In genomic region chr8:85171291-85171690, GRCm38 (mm10) we compare ENCODE assay signal across 10 mouse cellular contexts. TPM values are rescaled to one million over a fixed set of nuclear protein-coding genes. Genes with fewer than 3 reads are reported as not detected.
DNase-seq lines count a peak whose midpoint lies in the region; ATAC-seq and TF ChIP-seq lines count a peak whose summit lies in the region.
"Had no signal": no experiment of that assay in that cellular context is flagged by ENCODE, and none has a peak within 500 bp of the region (broad histone marks: within the 10 kb centered on the region; RNA-seq: fewer than 3 reads in every experiment).

No protein-coding gene starts in this region.

- H3K4me3 ChIP-seq in hindbrain, embryonic 11.5 days (ENCODE audit: low read depth, low read length), result no peak overlapping the region
- H3K4me3 ChIP-seq in hindbrain, embryonic 12.5 days, result no peak overlapping the region
- H3K4me3 ChIP-seq in G1E (ENCODE audit: low read depth, low read length), result no peak overlapping the region
- no peak overlapping the region for H3K4me3 ChIP-seq in midbrain, postnatal 0 days (ENCODE audit: low read depth, low read length)
- H3K4me3 ChIP-seq: embryonic facial prominence, embryonic 15.5 days; midbrain, embryonic 12.5 days had no signal

- no peak overlapping the region for H3K27ac ChIP-seq in hindbrain, embryonic 11.5 days (ENCODE audit: low read depth, low read length)
- no peak overlapping the region for H3K27ac ChIP-seq in hindbrain, embryonic 12.5 days
- no peak overlapping the region for H3K27ac ChIP-seq in midbrain, postnatal 0 days (ENCODE audit: low read depth, low read length)
- H3K27ac ChIP-seq: embryonic facial prominence, embryonic 15.5 days; midbrain, embryonic 12.5 days had no signal

- no peaks in the 10 kb centered on the region for H3K4me1 ChIP-seq in hindbrain, embryonic 11.5 days (replicated peaks; ENCODE audit: control insufficient read depth, insufficient read depth, low read length)
- H3K4me1 ChIP-seq in hindbrain, embryonic 12.5 days, result no peaks in the 10 kb centered on the region
- no peaks in the 10 kb centered on the region for H3K4me1 ChIP-seq in G1E (ENCODE audit: insufficient read depth, low read depth, low read length)
- H3K4me1 ChIP-seq in midbrain, postnatal 0 days (ENCODE audit: insufficient read depth, low read length), result no peaks in the 10 kb centered on the region
- H3K4me1 ChIP-seq: embryonic facial prominence, embryonic 15.5 days; midbrain, embryonic 12.5 days had no signal

- no peak overlapping the region for H3K9ac ChIP-seq in hindbrain, embryonic 11.5 days (ENCODE audit: low read depth, low read length)
- H3K9ac ChIP-seq in hindbrain, embryonic 12.5 days, result no peak overlapping the region
- no peak overlapping the region for H3K9ac ChIP-seq in midbrain, postnatal 0 days (replicated peaks; ENCODE audit: low read length, poor library complexity, severe bottlenecking)
- H3K9ac ChIP-seq: embryonic facial prominence, embryonic 15.5 days; midbrain, embryonic 12.5 days had no signal

- no peaks in the 10 kb centered on the region for H3K27me3 ChIP-seq in hindbrain, embryonic 11.5 days (ENCODE audit: control insufficient read depth, insufficient read depth, low read length)
- H3K27me3 ChIP-seq in hindbrain, embryonic 12.5 days, result no peaks in the 10 kb centered on the region
- peaks cover 3% of the 10 kb centered on the region; the same call in 1 of the 2 replicates for H3K27me3 ChIP-seq in G1E (ENCODE audit: insufficient read depth, low read length)
- no peaks in the 10 kb centered on the region for H3K27me3 ChIP-seq in midbrain, postnatal 0 days (ENCODE audit: insufficient read depth, low read length)
- H3K27me3 ChIP-seq: embryonic facial prominence, embryonic 15.5 days; midbrain, embryonic 12.5 days had no signal

- TF ChIP-seq CTCF in G1E (IDR thresholded peaks at IDR 0.05; ENCODE audit: low read depth, low read length), result no peak
- TF ChIP-seq CTCF in midbrain, postnatal 0 days (IDR thresholded peaks at IDR 0.05), result peak; percentile 80

- peak; percentile 56 for DNase-seq in hindbrain, embryonic 11.5 days (ENCODE audit: low spot score)
- DNase-seq in G1E (ENCODE audit: low spot score), result peak; percentile 8
- DNase-seq in c-Kit-positive CD71-positive TER-119-negative erythroid progenitor cells, embryonic 14.5 days (ENCODE audit: low read depth), result peak; percentile 15
- DNase-seq in frontal cortex, postnatal 36 days (ENCODE audit: low spot score in 2 of 2), result peak; percentile 14 to 62
- DNase-seq in left cerebral cortex, adult 18-20 months (ENCODE audit: low spot score in 2 of 2), result peak; percentile 32 to 48
- DNase-seq in midbrain, postnatal 0 days (ENCODE audit: low spot score), result peak; percentile 60
- peak; percentile 29 to 36 for DNase-seq in urinary bladder, postnatal 36 days (ENCODE audit: low spot score in 2 of 2)

- no peak overlapping the region for H3K4me2 ChIP-seq in hindbrain, embryonic 11.5 days (replicated peaks; ENCODE audit: low read depth, low read length)
- H3K4me2 ChIP-seq in hindbrain, embryonic 12.5 days (replicated peaks), result no peak overlapping the region
- H3K4me2 ChIP-seq in midbrain, postnatal 0 days (ENCODE audit: low read depth, low read length, poor library complexity, severe bottlenecking), result no peak overlapping the region
- H3K4me2 ChIP-seq: embryonic facial prominence, embryonic 15.5 days; midbrain, embryonic 12.5 days had no signal

- no peaks in the 10 kb centered on the region for H3K9me3 ChIP-seq in hindbrain, embryonic 11.5 days (ENCODE audit: control insufficient read depth, low read length)
- peaks cover 3% of the 10 kb centered on the region; the same call in 1 of the 2 replicates for H3K9me3 ChIP-seq in hindbrain, embryonic 12.5 days (replicated peaks)
- no peaks in the 10 kb centered on the region for H3K9me3 ChIP-seq in G1E (replicated peaks)
- no peaks in the 10 kb centered on the region for H3K9me3 ChIP-seq in midbrain, postnatal 0 days (ENCODE audit: low read length)
- H3K9me3 ChIP-seq: embryonic facial prominence, embryonic 15.5 days had no signal

- whole genome bisulfite sequencing in hindbrain, embryonic 11.5 days, result 35% methylated on average over 14 of the region's 14 CpGs
- WGBS in hindbrain, embryonic 12.5 days, result 35% methylated on average over 14 of the region's 14 CpGs
- WGBS in midbrain, postnatal 0 days, result 33% methylated on average over 14 of the region's 14 CpGs

- no peak for ATAC-seq in hindbrain, embryonic 11.5 days (ENCODE audit: low FRiP score)
- no peak for ATAC-seq in hindbrain, embryonic 12.5 days (ENCODE audit: low FRiP score)
- ATAC-seq in G1E (ENCODE audit: extremely low read depth, insufficient number of reproducible peaks, low FRiP score, poor library complexity, severe bottlenecking), result no peak
- ATAC-seq in midbrain, postnatal 0 days (ENCODE audit: low FRiP score), result no peak

- H3K36me3 ChIP-seq in hindbrain, embryonic 11.5 days (ENCODE audit: control insufficient read depth, insufficient read depth, low read length), result no peaks in the 10 kb centered on the region
- no peaks in the 10 kb centered on the region for H3K36me3 ChIP-seq in hindbrain, embryonic 12.5 days
- H3K36me3 ChIP-seq in G1E (replicated peaks), result no peaks in the 10 kb centered on the region
- H3K36me3 ChIP-seq in midbrain, postnatal 0 days (ENCODE audit: insufficient read depth, low read length), result no peaks in the 10 kb centered on the region
- H3K36me3 ChIP-seq: embryonic facial prominence, embryonic 15.5 days; midbrain, embryonic 12.5 days had no signal

RNA-seq across cellular contexts. Expression of gene Cks1brt, which starts 19.6 kb away (rescaled TPM):
- not detected in 2 replicates for polyA plus RNA-seq in hindbrain, embryonic 11.5 days (2014; fragmentation: Nextera tagmentation; extraction: Ambion mirVana)
- polyA plus RNA-seq in hindbrain, embryonic 12.5 days (2016; fragmentation: Nextera tagmentation; extraction: Ambion mirVana), result 0.09 TPM in 1 of 2 replicates, not detected in the other
- total RNA-seq in G1E (2014; fragmentation: Nextera tagmentation) (not detected in 2 replicates), G1E (2017) (0.16 TPM in 1 of 2 replicates, not detected in the other)
- polyA plus RNA-seq in G1E (2012), result not detected in 2 replicates
- total RNA-seq in left cerebral cortex, adult 18-20 months (2021), result not detected
- not detected in 2 replicates for total RNA-seq in midbrain, postnatal 0 days (2014; rRNA removed)
- not detected in 2 replicates for polyA plus RNA-seq in midbrain, postnatal 0 days (2015; fragmentation: Nextera tagmentation; extraction: Ambion mirVana)
- polyA plus RNA-seq: embryonic facial prominence, embryonic 15.5 days; midbrain, embryonic 12.5 days had no signal

RNA-seq across cellular contexts. Expression of gene Zfp791, which starts 48.4 kb away (rescaled TPM):
- 1.0 and 1.2 TPM in 2 replicates for polyA plus RNA-seq in hindbrain, embryonic 11.5 days (2014; fragmentation: Nextera tagmentation; extraction: Ambion mirVana)
- 1.7 and 2.7 TPM in 2 replicates for polyA plus RNA-seq in hindbrain, embryonic 12.5 days (2016; fragmentation: Nextera tagmentation; extraction: Ambion mirVana)
- total RNA-seq in G1E (2014; fragmentation: Nextera tagmentation) (not detected in 2 replicates), G1E (2017) (0.12 and 0.16 TPM in 2 replicates)
- not detected in 2 replicates for polyA plus RNA-seq in G1E (2012)
- total RNA-seq in left cerebral cortex, adult 18-20 months (2021), result 1 to 10 TPM; 7.8 to 8.8 TPM
- total RNA-seq in midbrain, postnatal 0 days (2014; rRNA removed), result 2.6 and 4.9 TPM in 2 replicates
- polyA plus RNA-seq in midbrain, postnatal 0 days (2015; fragmentation: Nextera tagmentation; extraction: Ambion mirVana), result 2.3 and 2.7 TPM in 2 replicates

RNA-seq across cellular contexts. Expression of gene Olfr371, which starts 54.5 kb away (rescaled TPM):
- not detected in 2 replicates for polyA plus RNA-seq in hindbrain, embryonic 11.5 days (2014; fragmentation: Nextera tagmentation; extraction: Ambion mirVana)
- not detected in 2 replicates for polyA plus RNA-seq in hindbrain, embryonic 12.5 days (2016; fragmentation: Nextera tagmentation; extraction: Ambion mirVana)
- total RNA-seq in G1E (2014; fragmentation: Nextera tagmentation) (not detected in 2 replicates), G1E (2017) (not detected in 2 replicates)
- not detected in 2 replicates for polyA plus RNA-seq in G1E (2012)
- total RNA-seq in left cerebral cortex, adult 18-20 months (2021), result not detected
- not detected in 2 replicates for total RNA-seq in midbrain, postnatal 0 days (2014; rRNA removed)
- not detected in 2 replicates for polyA plus RNA-seq in midbrain, postnatal 0 days (2015; fragmentation: Nextera tagmentation; extraction: Ambion mirVana)
- polyA plus RNA-seq: embryonic facial prominence, embryonic 15.5 days; midbrain, embryonic 12.5 days had no signal

Comparison
In these comparisons a context has a peak if more than half of its experiments do, and no peak if none do; other contexts are left out.
1. DNase-seq: peak in every context shown above with its lines; median percentile 60 in midbrain, postnatal 0 days; 56 in hindbrain, embryonic 11.5 days; 40 in left cerebral cortex, adult 18-20 months; 38 in frontal cortex, postnatal 36 days; 32 in urinary bladder, postnatal 36 days; 15 in c-Kit-positive CD71-positive TER-119-negative erythroid progenitor cells, embryonic 14.5 days; 8 in G1E.